Mouse (Mus musculus) stomach, postnatal 0 days (tissue): Measurements from ENCODE around the gene Arl14. TPM values are rescaled to one million over a fixed set of nuclear protein-coding genes. Genes with fewer than 3 reads are reported as not detected.

Source experiments
- ATAC-seq: fragments of 200-750 bp; cut with Nextera tagmentation; 2 replicates; pipeline ENCODE4 v1.8.0; 2017; ENCODE audit not compliant: low FRiP score, low TSS enrichment
- DNase-seq: peaks from one replicate; pipeline ENCODE4 v3.0.0-alpha.2; 2016; ENCODE audit warnings: low spot score
- H3K27ac ChIP-seq: fragments of 300-500 bp; sonication (generic); replicated peaks from 2 replicates; pipeline ENCODE4 v1.5.1; 2014; ENCODE audit warnings: mild to moderate bottlenecking, control low read depth
- H3K27me3 ChIP-seq: fragments of 300-500 bp; sonication (generic); 2 replicates; pipeline ENCODE4 v1.6.1; 2014; ENCODE audit warnings: low read length; ENCODE audit not compliant: control insufficient read depth, insufficient read depth
- H3K36me3 ChIP-seq: fragments of 300-500 bp; sonication (generic); 2 replicates; pipeline ENCODE4 v1.6.1; 2014; ENCODE audit warnings: low read length, mixed read lengths; ENCODE audit not compliant: control insufficient read depth, insufficient read depth
- H3K4me1 ChIP-seq: fragments of 300-500 bp; sonication (generic); replicated peaks from 2 replicates; pipeline ENCODE4 v1.6.1; 2014; ENCODE audit warnings: antibody characterized with exemption; ENCODE audit not compliant: control insufficient read depth, insufficient read depth
- H3K4me2 ChIP-seq: fragments of 300-500 bp; sonication (generic); replicated peaks from 2 replicates; pipeline ENCODE4 v1.6.1; 2014; ENCODE audit warnings: low read depth, mild to moderate bottlenecking, control low read depth, moderate library complexity
- H3K4me3 ChIP-seq: fragments of 300-500 bp; sonication (generic); 2 replicates; pipeline ENCODE4 v1.5.1; 2014; ENCODE audit warnings: low read depth, low read length, control low read depth
- H3K9ac ChIP-seq: fragments of 300-500 bp; sonication (generic); 2 replicates; pipeline ENCODE4 v1.6.1; 2014; ENCODE audit warnings: mild to moderate bottlenecking, low read length, control low read depth, mixed read lengths
- H3K9me3 ChIP-seq: fragments of 300-500 bp; sonication (generic); 2 replicates; pipeline ENCODE4 v1.6.1; 2016; ENCODE audit warnings: low read length; ENCODE audit not compliant: control insufficient read depth
- CTCF ChIP-seq: IDR thresholded peaks from 2 replicates; pipeline ENCODE4 v1.5.1; 2016; ENCODE audit warnings: antibody characterized with exemption, low read depth, mild to moderate bottlenecking, moderate library complexity
- EP300 ChIP-seq: optimal IDR thresholded peaks from 2 replicates; pipeline ENCODE3; 2016; ENCODE audit warnings: antibody characterized with exemption
- WGBS: fragments of 180-500 bp; shearing (Covaris S2); extraction: QIAGEN DNeasy Blood & Tissue Kit; methylation state at CpG from one replicate; pipeline ENCODE4 v1.1.7; 2014; 5-methylcytosine and 5-hydroxymethylcytosine counted together
- polyA plus RNA-seq: library from polyadenylated mRNA; unstranded; fragments of >200 nt; fragmentation: Nextera tagmentation; extraction: Ambion mirVana; gene quantifications from 2 replicates; pipeline ENCODE4 v1.2.1, GENCODE M21; 2015

Gene Arl14
- polyA plus RNA-seq, 1 experiment from 2014 or later = 31.5 TPM

DNA sequence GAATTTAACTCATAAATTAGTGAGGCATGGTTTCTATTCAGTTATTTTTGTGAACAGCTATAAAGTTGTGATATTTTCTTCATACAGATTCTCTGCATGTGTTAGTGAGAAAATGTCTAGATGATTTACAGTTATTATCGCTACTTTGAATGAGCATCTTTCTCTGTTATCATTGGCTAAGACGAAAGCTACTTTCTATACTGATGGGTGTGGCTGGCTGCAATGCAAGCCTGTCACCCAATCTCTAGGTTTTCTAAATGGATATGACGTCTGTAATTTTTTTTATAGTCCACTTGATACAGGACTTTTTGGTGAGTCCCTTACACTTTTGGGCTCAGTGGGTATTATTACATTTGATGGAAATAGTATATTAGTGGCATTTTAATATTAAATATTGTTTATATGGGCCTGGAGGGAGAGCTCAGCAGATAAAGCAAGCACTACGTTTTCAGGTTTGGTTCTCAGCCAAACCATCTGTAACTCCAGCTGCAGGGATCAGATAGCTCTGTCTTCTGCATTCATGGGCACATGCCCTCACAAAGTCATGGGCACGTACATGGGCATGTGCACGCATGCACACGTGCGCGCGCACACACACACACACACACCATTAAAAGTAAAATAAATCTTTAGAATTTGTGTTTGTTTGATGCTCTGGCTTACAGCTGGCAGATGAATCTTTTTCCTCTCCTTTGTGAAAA, 15.9 kb upstream of the Arl14 start:
- no peak overlapping the region for H3K4me2 ChIP-seq
- no peaks in the 10 kb centered on the region for H3K4me1 ChIP-seq
- H3K36me3 ChIP-seq = no peaks in the 10 kb centered on the region
- no peak overlapping the region for H3K9ac ChIP-seq
- H3K4me3 ChIP-seq = no peak overlapping the region
- H3K9me3 ChIP-seq = no peaks in the 10 kb centered on the region
- ATAC-seq (no peak), DNase-seq (no peak)
- no peak overlapping the region for H3K27ac ChIP-seq
- 64% methylated on average over 10 of the region's 10 CpGs for WGBS
- no peak for TF ChIP-seq EP300
- TF ChIP-seq CTCF = no peak
- 0 out of 2 replicates have a peak, but pooled peaks cover 2% of the 10 kb centered on the region for H3K27me3 ChIP-seq

DNA sequence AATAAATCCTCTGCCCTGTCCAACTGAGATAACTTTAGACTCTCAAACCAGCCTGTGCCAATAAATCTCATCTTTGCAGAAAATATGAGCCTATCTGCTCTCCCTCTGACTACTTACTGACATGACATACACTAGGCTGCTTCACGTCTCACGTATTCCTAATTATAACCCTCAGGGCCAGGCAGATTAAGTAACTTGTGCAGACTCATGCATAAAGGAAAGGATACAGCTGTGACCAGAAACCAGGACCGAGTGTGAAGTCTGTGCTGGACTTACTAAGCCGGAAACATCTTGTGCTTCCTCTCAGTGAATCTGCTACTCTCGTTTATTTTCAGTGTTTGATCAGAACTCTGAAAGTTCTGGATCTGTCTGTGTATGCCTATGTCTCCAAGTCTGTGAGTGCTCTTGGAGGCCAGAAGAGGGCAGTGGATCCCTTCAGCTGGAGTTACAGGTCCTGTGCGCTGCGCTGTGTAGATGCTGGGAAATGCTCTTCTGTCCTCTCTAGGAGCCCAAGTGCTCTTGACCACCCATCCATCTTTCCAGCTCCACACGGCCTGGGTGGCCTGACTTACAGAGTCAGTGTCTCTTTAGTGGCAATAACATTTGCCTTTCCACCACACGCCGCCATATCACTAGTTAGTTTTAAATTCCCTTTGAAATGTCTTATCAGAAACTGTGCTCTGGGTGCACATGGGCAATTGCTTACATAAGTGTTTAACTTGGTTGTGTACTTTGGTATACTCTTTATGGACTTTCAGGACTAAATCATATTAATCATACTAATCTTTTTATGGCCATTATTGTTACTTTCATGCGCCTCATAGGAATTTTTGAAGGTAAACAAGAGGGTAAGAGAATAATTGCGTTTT, 13.5 kb upstream of the Arl14 start:
- Histone ChIP-seq H3K4me2 (no peak overlapping the region), H3K36me3 (no peaks in the 10 kb centered on the region), H3K9ac (no peak overlapping the region), H3K4me3 (no peak overlapping the region), H3K27me3 (0 out of 2 replicates have a peak, but pooled peaks cover 2% of the 10 kb centered on the region), H3K9me3 (no peaks in the 10 kb centered on the region), H3K27ac (no peak overlapping the region), H3K4me1 (no peaks in the 10 kb centered on the region)
- peak; percentile 77; the same call in 1 of the 2 replicates for ATAC-seq
- no peak for TF ChIP-seq EP300
- peak; percentile 84 for TF ChIP-seq CTCF
- DNase-seq = peak; percentile 57
- 39% methylated on average over 12 of the region's 12 CpGs for WGBS

DNA sequence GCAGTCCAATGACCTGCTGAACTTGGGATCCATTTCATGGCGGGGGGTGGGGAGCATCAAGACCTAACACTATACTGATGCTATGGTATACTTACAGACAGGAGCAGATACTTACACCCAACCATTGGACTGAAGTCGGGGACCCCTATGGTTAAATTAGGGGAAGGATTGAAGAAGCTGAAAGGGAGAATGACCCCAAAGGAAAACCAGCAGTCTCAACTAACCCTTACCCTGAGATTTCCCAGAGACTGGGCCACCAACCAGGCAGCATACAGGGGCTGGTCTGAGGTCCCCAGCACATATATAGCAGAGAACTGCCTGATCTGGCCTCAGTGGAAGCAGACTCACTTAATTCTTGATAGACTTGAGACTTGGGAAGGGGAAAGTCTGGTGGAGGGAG, 10.0 kb upstream of the Arl14 start:
- no peak overlapping the region for H3K27ac ChIP-seq
- H3K4me3 ChIP-seq = no peak overlapping the region
- no peak for ATAC-seq
- 83% methylated on average over 2 of the region's 2 CpGs for WGBS
- no peak overlapping the region for H3K9ac ChIP-seq
- no peaks in the 10 kb centered on the region for H3K36me3 ChIP-seq
- no peak for TF ChIP-seq EP300
- TF ChIP-seq CTCF = no peak
- no peaks in the 10 kb centered on the region for H3K9me3 ChIP-seq
- H3K27me3 ChIP-seq = no peaks in the 10 kb centered on the region
- no peak overlapping the region for H3K4me2 ChIP-seq
- H3K4me1 ChIP-seq = no peaks in the 10 kb centered on the region
- no peak for DNase-seq

DNA sequence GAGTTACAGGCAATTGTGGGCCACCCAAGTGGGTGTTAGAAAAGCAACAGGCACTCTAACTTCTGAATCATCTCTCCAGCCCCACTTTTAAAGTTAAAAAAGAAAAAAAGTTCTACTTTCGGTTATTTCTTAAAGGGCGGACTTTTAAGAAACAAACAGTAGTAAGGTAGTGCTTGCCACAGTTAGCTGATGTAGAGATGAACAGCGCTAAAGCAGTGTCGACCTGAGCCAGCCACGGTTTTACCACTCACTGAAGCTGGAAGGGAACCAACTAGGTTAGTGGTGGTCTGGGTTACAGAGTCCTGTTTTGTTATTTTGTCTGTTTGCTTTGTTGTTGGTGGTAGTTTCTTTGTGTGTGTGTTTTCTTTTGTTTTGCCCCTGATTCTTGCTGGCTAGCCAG, 8.8 kb upstream of the Arl14 start:
- Histone ChIP-seq H3K27ac (no peak overlapping the region), H3K4me1 (no peaks in the 10 kb centered on the region), H3K9ac (no peak overlapping the region), H3K9me3 (no peaks in the 10 kb centered on the region), H3K27me3 (no peaks in the 10 kb centered on the region), H3K4me3 (no peak overlapping the region), H3K36me3 (no peaks in the 10 kb centered on the region), H3K4me2 (no peak overlapping the region)
- 82% methylated on average over 5 of the region's 5 CpGs for WGBS
- TF ChIP-seq EP300 (no peak), CTCF (no peak)
- ATAC-seq (no peak), DNase-seq (no peak)

DNA sequence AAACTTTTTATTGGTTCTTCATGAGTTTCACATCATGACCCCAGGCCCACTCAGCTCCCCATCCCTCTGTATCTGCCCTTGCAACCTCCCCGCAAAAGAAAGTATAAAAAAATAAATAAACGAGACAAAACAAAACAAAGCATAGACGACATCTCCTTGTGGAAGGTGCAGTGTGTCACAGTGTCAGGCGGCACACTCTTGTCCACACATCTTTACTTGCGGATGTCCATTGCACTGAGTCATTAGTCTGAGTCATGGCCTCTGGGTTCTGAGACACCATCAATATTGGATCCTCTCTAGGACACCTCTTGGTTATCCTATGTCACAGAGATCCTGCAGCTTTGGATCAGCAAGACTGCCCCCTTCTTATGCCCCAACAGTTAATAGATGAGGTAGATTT, 7.7 kb upstream of the Arl14 start:
- no peaks in the 10 kb centered on the region for H3K9me3 ChIP-seq
- 82% methylated on average over 5 of the region's 5 CpGs for WGBS
- no peaks in the 10 kb centered on the region for H3K4me1 ChIP-seq
- no peaks in the 10 kb centered on the region for H3K27me3 ChIP-seq
- no peaks in the 10 kb centered on the region for H3K36me3 ChIP-seq
- no peak for TF ChIP-seq CTCF
- TF ChIP-seq EP300 = no peak
- no peak for DNase-seq
- no peak overlapping the region for H3K4me2 ChIP-seq
- 0 out of 2 replicates have a peak, but pooled peaks have one; percentile 14 for ATAC-seq
- no peak overlapping the region for H3K4me3 ChIP-seq
- no peak overlapping the region for H3K27ac ChIP-seq
- no peak overlapping the region for H3K9ac ChIP-seq

DNA sequence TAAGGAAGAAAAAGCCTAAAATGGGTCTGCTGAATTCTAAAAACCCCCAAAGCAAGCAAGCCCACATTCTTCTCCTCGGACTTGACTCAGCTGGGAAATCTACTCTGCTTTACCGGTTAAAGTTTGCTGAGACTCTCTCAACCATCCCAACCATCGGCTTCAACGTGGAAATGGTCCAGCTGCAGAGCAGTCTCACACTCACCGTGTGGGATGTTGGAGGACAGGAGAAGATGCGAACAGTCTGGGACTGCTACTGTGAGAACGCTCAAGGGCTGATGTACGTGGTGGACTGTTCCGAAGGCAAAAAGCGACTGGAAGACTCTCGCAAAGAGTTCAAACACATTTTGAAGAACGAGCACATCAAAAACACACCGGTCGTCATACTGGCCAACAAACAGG, 282 bp downstream of the Arl14 start:
- WGBS = 58% methylated on average over 14 of the region's 14 CpGs
- Histone ChIP-seq H3K4me1 (no peaks in the 10 kb centered on the region), H3K9ac (peak overlapping the region; percentile 47), H3K27me3 (no peaks in the 10 kb centered on the region), H3K36me3 (no peaks in the 10 kb centered on the region), H3K4me3 (peak overlapping the region; percentile 38), H3K9me3 (no peaks in the 10 kb centered on the region), H3K4me2 (peak overlapping the region; percentile 44), H3K27ac (peak overlapping the region; percentile 84)
- TF ChIP-seq CTCF = no peak
- no peak for TF ChIP-seq EP300
- ATAC-seq (no peak), DNase-seq (peak; percentile 45)
